Mouse (Mus musculus) CD8-positive naive resting alpha-beta T cell, adult 2 months (primary cell): Measurements from ENCODE around the gene Snap91.

Source experiments
- DNase-seq, 2 experiments: peaks; one replicate each; pipeline ENCODE4 v3.0.0; 2022; ENCODE audit warnings: low read depth in 2 of 2, low spot score in 2 of 2

Gene Snap91

DNA sequence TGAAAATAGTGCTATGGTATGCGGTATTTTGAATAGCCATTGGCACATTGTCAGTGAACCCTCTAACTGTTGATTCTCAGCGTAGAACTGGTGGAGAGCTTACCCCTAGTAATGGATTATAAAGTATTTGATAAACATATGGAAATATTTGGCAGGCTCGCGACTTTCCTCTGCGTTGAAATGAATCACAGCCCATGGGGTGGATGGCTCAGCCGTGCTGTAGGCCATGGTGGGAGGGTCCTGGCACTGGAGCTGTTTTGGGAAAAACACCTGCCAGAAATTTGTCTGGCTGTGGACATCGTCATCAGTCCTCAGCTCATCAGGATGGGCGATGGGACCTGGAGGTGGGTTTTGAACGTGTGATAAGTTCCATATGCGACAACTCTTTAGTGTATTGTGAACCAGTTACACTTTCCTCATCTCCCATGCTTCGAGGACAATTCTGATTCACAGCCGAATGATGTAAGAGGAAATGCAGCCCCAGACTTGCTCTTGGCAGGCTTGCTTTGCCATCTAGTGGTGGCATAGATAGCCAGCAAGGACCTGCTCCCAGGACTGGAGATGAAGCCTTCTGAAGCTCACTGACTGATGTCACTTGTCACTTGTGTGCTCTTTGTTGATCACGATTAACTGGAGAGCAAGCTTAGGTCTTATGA is 134.4 kb downstream of the Snap91 start:
- no peak for DNase-seq

DNA sequence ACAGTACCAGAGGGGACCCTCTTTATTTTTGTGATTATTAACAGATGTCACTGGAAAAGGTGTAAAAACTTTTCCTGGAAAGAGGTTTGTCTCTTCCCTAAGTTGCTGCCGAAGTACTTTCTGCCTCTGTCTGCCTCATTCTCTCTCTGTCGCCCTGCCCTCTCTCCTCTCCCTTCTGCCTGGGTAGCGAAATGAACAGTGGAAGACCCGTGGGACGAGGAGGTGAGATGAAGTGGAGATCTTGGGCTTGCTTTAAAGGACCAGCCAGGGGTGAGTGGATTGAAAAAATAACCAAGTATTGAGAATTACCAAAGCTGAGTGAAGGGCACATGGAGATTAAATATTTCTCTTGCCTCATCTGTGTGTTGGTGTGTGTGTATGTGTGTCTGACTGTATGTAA is 136.4 kb downstream of the Snap91 start:
- DNase-seq: no peak

DNA sequence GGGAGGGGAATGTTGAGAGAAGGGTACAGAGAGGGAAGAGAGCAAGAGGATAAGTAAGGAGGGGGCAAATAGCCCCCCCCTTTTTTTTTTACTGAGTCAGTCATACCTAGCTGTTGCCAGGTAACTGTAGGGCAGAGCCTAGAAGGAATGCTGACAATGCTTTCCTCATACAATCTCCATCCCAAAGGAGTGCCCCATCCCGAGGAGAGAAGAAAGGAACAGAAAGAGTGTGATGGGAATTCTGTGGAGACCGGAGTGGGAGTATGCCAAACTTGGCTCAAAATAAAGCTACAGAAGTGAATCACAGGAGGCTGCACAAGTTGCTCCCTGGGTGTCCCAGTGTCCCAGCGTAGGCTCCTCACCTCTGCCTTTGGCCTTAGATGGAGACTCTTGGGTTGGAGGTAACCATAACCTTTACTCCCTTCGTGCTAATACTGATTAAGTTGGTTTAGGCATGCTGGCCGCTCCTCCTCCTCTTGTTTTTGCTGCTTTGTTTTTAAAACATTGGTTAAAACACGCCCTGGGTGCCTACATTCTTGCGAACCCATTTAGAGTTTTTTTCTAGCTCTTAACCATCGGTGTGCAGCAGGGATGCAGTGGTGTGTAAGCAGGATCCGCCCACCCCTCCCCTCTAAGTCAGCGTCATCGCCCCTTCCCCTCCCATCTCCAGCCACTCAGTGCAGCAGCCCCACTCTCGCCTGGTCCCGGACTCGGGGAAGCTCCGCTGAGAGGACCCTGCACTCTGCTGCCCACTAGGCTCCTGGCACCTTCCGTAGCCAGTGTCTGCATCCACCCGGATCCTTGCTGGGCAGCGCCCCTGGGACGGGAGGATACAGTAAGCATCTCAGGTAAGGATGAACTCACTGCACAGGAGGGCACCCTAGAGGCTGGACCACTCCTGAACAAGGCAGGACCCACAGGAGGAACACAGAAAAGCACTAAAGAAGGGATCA is 137.2 kb downstream of the Snap91 start, which contains the start of gene Prss35:
TSS of gene Prss35 (plus strand) at position 691 of the 953 bp plus-strand sequence.
- DNase-seq: no peak

DNA sequence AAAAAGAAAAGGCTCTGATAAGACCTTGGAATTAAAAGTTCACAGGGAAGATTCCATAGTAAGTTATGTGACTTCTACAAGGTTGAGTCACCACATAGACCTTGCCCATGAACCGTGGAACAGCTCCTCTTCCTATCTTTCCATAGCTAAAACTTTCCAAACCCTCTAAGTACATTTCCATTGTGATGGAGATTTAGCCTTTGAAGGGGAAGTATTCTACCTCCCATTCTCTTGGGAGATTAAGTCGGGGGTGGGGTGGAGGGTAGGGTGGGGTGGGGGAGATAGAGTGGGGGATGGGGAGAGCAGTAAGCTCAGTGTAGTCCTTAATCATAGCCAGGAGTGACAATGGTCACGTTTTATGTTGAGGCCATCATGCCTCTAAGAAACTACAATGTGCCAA is 140.5 kb downstream of the Snap91 start:
- no peak for DNase-seq

DNA sequence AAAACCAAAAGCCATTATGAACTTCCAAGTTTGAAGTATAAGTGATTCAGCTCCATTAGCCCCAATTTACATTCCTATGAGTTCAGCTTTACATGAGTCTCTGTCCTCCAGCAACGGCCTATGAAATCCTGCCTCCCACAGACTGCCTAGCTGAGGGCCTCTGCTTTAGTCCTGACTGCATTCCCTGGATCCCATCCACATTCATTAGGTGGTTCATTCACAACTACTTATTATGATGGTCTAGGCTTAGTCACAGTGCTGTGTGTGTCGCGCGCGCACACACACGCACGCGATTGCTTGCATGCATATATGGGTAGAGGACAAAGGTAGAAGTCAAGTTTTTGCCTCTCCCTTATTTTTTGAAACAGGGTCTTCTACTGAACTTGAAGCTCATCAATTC is 141.7 kb downstream of the Snap91 start:
- DNase-seq: no peak

DNA sequence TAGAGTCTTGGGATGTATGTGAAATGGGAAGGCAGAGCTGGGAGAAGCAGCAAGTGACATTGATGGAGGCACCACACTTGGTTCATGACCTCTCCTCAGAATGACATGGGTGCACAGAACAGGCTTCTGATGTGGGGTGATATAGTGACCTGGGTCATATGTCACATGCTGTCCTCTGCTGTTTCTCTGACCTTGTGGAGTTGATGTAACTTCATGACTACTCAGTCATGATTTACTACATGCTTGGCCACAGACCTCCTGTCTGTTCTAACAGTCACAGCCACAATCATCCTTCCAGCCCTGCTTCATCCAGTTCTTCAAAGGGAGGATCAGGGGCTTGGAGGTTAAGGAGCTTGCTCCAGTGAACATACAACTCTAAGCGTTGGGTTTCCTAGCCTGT is 142.4 kb downstream of the Snap91 start:
- no peak for DNase-seq

DNA sequence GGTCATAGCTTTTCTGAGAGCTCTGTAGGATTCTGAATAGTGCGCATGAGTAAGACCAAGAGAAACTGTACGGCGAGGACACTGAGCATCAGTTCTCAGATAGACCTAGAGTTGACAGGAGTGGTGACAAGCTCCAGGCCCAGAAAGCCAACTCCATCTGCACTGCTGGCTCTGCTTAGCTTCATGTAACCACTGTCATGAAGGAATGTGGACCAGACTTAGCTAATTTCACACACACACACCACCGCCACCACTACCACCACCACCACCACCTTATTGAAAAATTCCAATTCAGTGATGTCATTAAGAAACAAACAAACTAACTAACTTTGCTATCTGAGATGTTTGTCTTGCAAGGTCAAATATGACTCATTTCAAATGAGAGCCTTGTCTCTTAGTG is 143.5 kb downstream of the Snap91 start:
- DNase-seq: no peak

DNA sequence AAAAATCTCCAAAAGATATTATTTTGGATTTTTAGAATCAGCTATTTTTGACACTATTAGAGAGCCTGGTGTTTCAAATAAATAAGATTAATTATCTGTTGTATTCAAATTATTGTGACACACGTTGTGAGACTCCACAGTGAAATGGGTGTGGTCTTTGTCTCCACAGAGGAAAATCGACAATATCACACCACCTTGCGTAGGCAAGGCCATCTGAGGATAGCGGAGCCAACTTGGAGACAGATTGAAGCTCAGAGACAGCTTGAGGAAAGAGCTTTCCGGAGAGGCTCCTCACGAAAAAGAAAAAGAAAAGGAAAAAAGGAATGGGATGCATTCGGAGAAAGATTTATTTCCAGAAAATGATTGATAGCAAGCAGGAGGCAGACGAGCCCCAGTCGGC is 145.7 kb downstream of the Snap91 start:
- no peak for DNase-seq

DNA sequence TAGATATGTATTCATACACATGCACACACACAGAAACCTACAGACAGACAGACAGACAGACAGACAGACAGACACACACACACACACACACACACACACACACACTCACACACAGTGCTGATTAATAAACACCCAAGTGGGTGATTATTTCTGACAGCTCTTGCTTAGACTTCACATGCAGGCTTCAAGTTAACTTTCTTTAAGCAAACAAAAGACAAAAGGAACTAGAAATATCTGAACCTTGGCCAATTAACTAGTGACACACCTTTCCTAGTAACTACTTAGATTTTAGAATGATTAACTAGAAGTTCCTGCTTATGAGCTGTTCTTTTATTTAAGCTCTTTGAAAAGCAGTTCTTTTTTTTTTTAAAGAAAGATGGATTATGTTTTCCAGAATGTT is 146.1 kb downstream of the Snap91 start:
- no peak for DNase-seq

DNA sequence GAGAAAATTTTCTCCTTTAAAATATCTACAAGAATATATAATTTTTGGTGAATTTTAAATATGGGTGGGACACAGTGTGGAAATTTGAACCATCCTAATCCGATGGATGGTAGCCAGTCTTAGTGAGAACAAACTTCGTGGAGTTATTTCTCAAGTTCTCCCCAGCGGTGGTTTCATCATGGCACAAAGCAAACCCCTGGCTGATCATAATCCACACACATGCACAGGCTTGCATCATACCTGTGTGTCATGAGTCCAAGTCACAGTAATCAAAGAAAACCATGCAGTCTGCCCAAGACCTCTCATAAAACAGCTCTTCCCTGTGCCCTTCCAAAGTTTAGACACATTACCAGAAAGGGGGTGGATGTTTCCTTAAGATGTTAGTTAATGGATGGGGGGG is 150.6 kb downstream of the Snap91 start:
- no peak for DNase-seq

DNA sequence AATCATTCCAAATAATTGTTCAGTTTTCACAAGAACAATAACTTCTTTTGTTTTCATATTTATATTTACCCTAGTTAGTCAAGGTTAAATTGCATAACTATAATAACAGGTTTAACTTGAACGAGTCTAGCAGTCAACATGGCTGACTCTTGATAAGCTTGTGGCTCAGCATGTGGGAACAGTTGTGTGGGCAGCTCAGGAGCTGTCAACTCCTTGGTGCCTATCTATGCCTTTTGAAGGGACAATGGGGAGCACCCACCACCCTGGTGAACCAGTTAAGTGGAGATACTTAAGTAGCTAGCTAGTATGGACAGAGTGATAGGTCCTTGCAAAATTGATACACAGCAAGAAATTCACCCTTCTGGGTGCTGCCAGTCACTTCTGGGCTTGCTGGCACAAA is 151.4 kb downstream of the Snap91 start:
- no peak for DNase-seq

DNA sequence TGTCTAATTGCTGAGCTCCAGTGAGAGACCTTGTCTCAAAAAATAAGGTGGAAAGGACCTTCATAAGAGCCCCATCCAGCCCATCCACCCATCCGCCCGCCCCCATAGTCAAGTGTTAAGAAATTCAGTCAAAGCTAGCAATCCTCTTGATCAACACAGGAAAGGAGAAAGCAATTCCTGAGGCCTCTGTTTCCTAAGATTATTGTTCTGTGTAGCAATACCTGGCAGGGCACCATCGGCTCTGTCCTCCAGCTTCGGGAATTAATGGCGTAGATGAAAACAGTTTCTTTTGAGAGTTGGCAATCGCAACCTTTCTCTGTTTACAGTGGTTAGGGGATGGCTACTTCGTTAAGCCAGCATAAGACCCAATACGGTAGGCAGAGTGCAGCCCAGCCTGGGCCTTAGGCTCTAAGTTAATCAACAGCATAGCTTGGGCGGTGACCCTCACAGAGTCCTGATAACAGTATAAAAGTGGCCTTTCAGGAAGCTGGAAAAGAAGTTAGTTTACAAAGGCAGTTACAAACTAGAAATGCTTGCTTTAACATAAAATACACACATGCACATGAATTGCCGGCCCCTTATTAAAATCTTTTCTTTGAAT is 152.1 kb downstream of the Snap91 start:
- no peak for DNase-seq

DNA sequence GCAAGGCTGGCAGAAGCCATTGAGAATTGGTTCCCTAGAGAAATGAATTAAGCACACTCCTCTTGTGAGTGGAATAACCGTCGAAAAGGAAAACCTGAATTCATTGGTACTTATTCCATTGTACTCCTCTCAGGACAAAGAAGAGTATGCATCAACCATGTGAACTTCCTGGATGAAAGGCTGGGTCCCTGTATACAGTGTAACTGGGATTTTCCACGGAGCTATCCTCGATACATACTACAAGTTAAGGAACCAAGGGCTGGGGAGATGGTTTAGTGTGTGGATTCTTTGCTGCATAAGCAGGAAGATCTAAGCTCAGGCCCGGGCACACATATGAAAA is 154.1 kb downstream of the Snap91 start:
- DNase-seq: no peak

DNA sequence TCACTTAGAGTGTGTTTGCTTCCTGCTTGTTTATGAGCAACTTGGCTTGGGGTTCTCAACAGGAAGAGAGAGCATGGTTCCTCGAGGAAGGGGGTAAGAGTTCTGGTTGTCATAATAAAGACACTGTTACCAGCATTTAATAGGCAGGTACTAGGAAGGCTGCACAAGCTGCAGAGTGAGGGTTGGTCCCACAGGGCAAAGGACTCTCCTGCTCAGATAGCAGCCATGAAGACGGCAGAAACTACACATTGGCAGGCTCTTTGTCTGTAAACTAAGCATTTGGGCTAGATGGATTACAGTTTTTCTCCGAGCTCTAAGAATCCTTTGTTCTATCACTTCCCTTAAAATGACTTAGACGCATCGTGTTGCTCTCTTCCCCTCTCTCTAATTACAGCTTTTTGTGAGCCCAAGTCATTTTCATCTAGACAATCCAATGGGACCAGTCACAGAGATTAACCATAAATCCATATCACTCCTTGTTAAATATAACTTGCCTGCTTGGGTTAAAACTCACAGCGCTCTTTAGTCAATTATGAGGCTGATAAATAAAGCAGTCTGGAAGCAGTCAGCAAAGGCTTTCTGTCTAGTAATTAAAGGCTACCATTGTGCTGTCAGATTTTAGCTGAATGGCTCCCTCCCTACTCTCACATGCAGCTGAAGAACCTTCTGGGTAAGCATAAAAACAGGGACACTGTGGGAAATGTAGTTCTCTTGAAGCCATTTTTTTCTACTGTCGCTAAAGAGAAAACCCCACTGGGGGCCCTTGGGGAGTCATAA is 154.7 kb downstream of the Snap91 start:
- no peak for DNase-seq

DNA sequence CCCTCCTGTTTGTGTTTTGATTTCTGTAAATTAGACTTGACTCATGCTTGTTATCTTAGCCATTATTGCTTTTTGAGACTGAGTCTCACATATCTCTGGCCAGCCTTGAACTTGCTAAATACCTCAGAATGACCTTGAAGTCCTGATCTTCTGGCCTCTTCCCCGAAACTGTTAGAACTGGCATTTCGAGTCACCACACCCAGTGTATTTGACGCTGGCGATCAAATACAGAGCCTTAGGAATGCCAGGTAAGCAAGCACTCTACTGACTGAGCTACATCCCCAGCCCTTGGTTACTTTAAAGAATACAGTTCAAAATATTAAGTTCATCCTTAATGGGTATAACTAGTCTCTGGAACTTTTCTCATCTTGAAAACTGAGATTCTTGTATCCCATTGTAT is 155.4 kb downstream of the Snap91 start:
- no peak for DNase-seq

DNA sequence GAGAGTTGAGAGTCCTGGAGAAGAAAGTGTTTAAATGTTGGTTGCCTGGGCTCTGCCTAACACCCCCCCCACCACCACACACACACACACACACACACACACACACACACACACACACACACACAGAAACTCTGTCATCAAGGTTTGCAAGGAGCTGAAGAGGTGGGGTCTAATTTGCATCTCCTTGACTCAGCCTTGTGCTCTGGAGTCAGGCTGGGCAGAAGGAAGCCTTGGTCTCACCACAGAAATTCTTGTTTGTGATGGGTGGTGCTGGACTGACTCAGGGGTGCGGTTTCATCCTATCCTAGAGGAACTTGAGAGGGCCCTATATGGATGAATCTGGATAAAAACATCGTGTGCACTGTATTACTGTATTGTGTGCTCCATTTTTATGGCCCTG is 159.7 kb downstream of the Snap91 start:
- DNase-seq: no peak

DNA sequence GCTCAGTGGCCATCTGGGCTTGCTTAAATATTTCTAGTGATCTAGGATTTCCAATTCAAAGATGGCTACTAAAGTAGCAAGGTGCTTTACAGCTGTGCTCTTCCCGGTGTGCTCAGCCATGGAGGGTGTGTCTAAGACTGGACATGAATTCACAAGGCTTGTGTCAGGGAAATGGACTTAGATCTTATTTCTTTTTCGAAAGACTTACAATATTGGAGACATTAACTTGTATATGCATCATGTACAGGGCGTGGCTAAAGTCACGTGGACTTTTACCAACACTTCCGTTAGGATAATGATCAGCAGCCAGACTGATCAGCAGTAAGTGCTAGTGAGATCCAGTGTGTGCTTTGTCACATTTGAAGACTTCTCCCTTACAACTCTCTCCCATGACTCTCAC is 160.2 kb downstream of the Snap91 start:
- DNase-seq: no peak

DNA sequence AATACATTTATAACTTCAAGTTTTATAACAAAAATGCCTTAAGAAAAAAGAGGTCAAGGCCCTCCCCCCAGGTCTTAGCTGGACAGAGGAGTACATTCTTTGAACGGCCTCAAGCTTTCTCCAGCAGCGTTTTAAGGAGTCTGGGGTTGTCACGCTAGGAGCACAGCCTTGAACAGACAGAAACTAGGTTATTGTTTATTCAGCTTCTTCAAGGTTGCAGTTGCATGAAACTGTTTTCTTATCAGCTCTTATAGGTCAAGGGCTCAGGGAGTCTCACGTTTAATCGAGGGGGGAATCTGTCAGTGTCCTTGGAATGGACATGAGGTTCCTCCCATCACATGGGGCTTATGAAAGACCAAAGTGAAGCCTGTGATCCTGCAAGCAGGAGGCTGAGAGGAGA is 163.3 kb downstream of the Snap91 start:
- DNase-seq: no peak

DNA sequence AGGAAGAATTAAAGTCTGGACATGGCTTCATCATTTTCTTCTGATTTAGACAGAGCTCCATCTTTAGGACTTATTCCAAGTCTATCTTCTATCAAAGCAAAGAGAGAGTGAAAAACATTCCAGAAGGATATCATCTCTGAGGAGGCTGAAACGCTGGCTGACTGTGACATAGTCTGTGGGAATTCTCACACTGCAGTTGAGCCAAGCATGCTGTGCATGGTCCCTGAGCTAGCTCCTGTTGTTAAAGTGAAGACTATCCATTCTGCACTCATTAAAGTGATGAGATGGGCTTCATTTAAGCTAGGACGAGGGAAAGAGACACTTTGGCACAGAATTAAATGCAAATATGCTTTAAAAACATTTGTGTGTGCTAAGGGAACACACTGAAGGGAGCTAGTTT is 163.9 kb downstream of the Snap91 start:
- no peak for DNase-seq
